Mouse (Mus musculus): ENCODE measurements at regions not wholly inside any gene's neighbourhood (a gene's known extent, or its start where the extent isn't known, plus 50 kb on each side); places are given as distances from the start of the nearest gene placed in this dataset.

GRCm38 (mm10) chr5:133198546-133198945 lies 655.4 kb upstream of the Auts2 start:
- no peak for DNase-seq

- DNase-seq = no peak
These were observed 646.8 kb upstream of the Auts2 start for GRCm38 (mm10) chr5:133189798-133190571.

- peak; percentile 50 for DNase-seq
These were observed 632.5 kb upstream of the Auts2 start for GRCm38 (mm10) chr5:133175636-133176035.

- DNase-seq = peak; percentile 99
These were observed 630.1 kb upstream of the Auts2 start for GRCm38 (mm10) chr5:133173155-133173723.

- DNase-seq = peak; percentile 79
These were observed 629.5 kb upstream of the Auts2 start for GRCm38 (mm10) chr5:133172686-133173085.

- peak; percentile 41 for DNase-seq
These were observed 628.1 kb upstream of the Auts2 start for GRCm38 (mm10) chr5:133171266-133171665.

GRCm38 (mm10) chr5:133167576-133167975 lies 624.4 kb upstream of the Auts2 start:
- DNase-seq = peak; percentile 50

GRCm38 (mm10) chr5:133167001-133167461 lies 623.9 kb upstream of the Auts2 start:
- DNase-seq = peak; percentile 86

GRCm38 (mm10) chr5:133156115-133156857 lies 613.1 kb upstream of the Auts2 start:
- peak; percentile 86 for DNase-seq

GRCm38 (mm10) chr5:133145996-133146395 lies 602.9 kb upstream of the Auts2 start:
- peak; percentile 41 for DNase-seq

- no peak for DNase-seq
These were observed 600.5 kb upstream of the Auts2 start for GRCm38 (mm10) chr5:133143679-133144078.

GRCm38 (mm10) chr5:133142401-133143115 lies 599.4 kb upstream of the Auts2 start:
- peak; percentile 64 for DNase-seq

- DNase-seq = no peak
These were observed 587.9 kb upstream of the Auts2 start for GRCm38 (mm10) chr5:133131042-133131441.

- DNase-seq = peak; percentile 41
These were observed 587.2 kb upstream of the Auts2 start for GRCm38 (mm10) chr5:133130316-133130715.

- no peak for DNase-seq
These were observed 581.1 kb upstream of the Auts2 start for GRCm38 (mm10) chr5:133124223-133124622.

GRCm38 (mm10) chr5:133113946-133114345 lies 570.8 kb upstream of the Auts2 start:
- DNase-seq = peak; percentile 48

- peak; percentile 2 for DNase-seq
These were observed 570.0 kb upstream of the Auts2 start for GRCm38 (mm10) chr5:133113183-133113582.

- peak; percentile 73 for DNase-seq
These were observed 563.7 kb upstream of the Auts2 start for GRCm38 (mm10) chr5:133106691-133107354.

- DNase-seq = no peak
These were observed 553.2 kb upstream of the Auts2 start for GRCm38 (mm10) chr5:133096340-133096739.

- no peak for DNase-seq
These were observed 541.7 kb upstream of the Auts2 start for GRCm38 (mm10) chr5:133084859-133085258.

GRCm38 (mm10) chr5:133080751-133081150 lies 537.6 kb upstream of the Auts2 start:
- DNase-seq = no peak

- peak; percentile 63 for DNase-seq
These were observed 535.8 kb upstream of the Auts2 start for GRCm38 (mm10) chr5:133078916-133079315.
